Mouse (Mus musculus) forebrain, embryonic 10.5 days (tissue): Measurements from ENCODE around the gene Gm14418. TPM values are rescaled to one million over a fixed set of nuclear protein-coding genes. Genes with fewer than 3 reads are reported as not detected.
"Not testable (repeated sequence)": the region's sequence is repeated elsewhere in the genome, so short reads cannot be mapped to it uniquely, and the experiment has no call there.

ENCODE experiments used
- DNase-seq: peaks from one replicate; pipeline ENCODE4 v3.0.0-alpha.2; 2017; ENCODE audit warnings: low spot score; ENCODE audit errors: extremely low spot score
- H3K27ac ChIP-seq: fragments of 300-500 bp; sonication (generic); 2 replicates; pipeline ENCODE4 v1.5.1; 2016; ENCODE audit warnings: mild to moderate bottlenecking
- H3K27me3 ChIP-seq: fragments of 300-500 bp; sonication (generic); 2 replicates; pipeline ENCODE4 v1.6.1; 2016; ENCODE audit warnings: mild to moderate bottlenecking; ENCODE audit not compliant: poor library complexity, severe bottlenecking
- H3K36me3 ChIP-seq: fragments of 300-500 bp; sonication (generic); replicated peaks from 2 replicates; pipeline ENCODE4 v1.6.1; 2016; ENCODE audit warnings: mild to moderate bottlenecking, moderate library complexity
- H3K4me1 ChIP-seq: fragments of 300-500 bp; sonication (generic); 2 replicates; pipeline ENCODE4 v1.6.1; 2016
- H3K4me3 ChIP-seq: fragments of 300-500 bp; sonication (generic); 2 replicates; pipeline ENCODE4 v1.5.1; 2016; ENCODE audit warnings: mild to moderate bottlenecking, moderate library complexity
- H3K9me3 ChIP-seq: fragments of 300-500 bp; sonication (generic); 2 replicates; pipeline ENCODE4 v1.6.1; 2016; ENCODE audit warnings: mild to moderate bottlenecking, moderate library complexity
- WGBS: fragments of 180-500 bp; shearing (Covaris S2); methylation state at CpG from one replicate; pipeline ENCODE4 v1.1.7; 2016; 5-methylcytosine and 5-hydroxymethylcytosine counted together
- polyA plus RNA-seq: library from polyadenylated mRNA; unstranded; fragments of >200 nt; fragmentation: Nextera tagmentation; extraction: Ambion mirVana; gene quantifications from 2 replicates; pipeline ENCODE4 v1.2.1, GENCODE M21; 2016

Gm14418 gene
- 11.9 TPM in 2 replicates for polyA plus RNA-seq

- H3K9me3 ChIP-seq, H3K36me3 ChIP-seq, H3K4me1 ChIP-seq, H3K27ac ChIP-seq, H3K27me3 ChIP-seq: not testable (repeated sequence)
- H3K4me3 ChIP-seq: peak within 1 kb of the TSS; percentile 43
- peak; percentile 11 for DNase-seq
- WGBS: 35% methylated on average over 6 of the region's 6 CpGs
Observed at GRCm38 (mm10) chr2:177398096-177398495, at the start of gene Gm14418. Gene Gm14418 (minus strand): TSS chr2:177398320.

Other genes with a start within 250 kb of the Gm14418 start
- gene Gm14410, start 191.9 kb downstream of the Gm14418 start, polyA plus RNA-seq: 31.4 and 32.7 TPM in 2 replicates
- not detected in 2 replicates for gene Gm14409, start 131.3 kb downstream of the Gm14418 start, polyA plus RNA-seq
- gene Gm14412, start 74.0 kb downstream of the Gm14418 start, polyA plus RNA-seq: 0.24 and 0.32 TPM in 2 replicates
- 13.0 and 15.0 TPM in 2 replicates for gene Zfp970, start 66.4 kb upstream of the Gm14418 start, polyA plus RNA-seq
- gene Gm14403, start 99.9 kb upstream of the Gm14418 start, polyA plus RNA-seq: 5.5 and 7.3 TPM in 2 replicates
- not detected in 2 replicates for gene Gm14406, start 179.9 kb upstream of the Gm14418 start, polyA plus RNA-seq